Mouse (Mus musculus): ENCODE data around the gene Kif3b. TPM values are rescaled to one million over a fixed set of nuclear protein-coding genes. Genes with fewer than 3 reads are reported as not detected.
A peak's percentile ranks its signal among the peaks of the same experiment; 100 is the strongest.
"Not testable (repeated sequence)": the region's sequence is repeated elsewhere in the genome, so short reads cannot be mapped to it uniquely, and the experiment has no call there.

Gene Kif3b
- polyA plus RNA-seq, 1 experiment from 2014 or later = 7.0 TPM

- not testable (repeated sequence) for H3K9me3 ChIP-seq; ATAC-seq (ENCODE audit: insufficient number of reproducible peaks, insufficient read depth, low FRiP score, low TSS enrichment, low read depth); H3K27ac ChIP-seq; H3K4me1 ChIP-seq (replicated peaks); H3K9ac ChIP-seq (replicated peaks); H3K4me3 ChIP-seq (replicated peaks); H3K4me2 ChIP-seq; H3K36me3 ChIP-seq; H3K27me3 ChIP-seq
- WGBS = 85% methylated on average over 6 of the region's 6 CpGs
Observed at GRCm38 (mm10) chr2:153274200-153274918, 16.9 kb upstream of the Kif3b start.

- Histone ChIP-seq H3K27me3 (no peaks in the 10 kb centered on the region), H3K27ac (no peak overlapping the region), H3K4me2 (no peak overlapping the region), H3K4me1 (replicated peaks) (peaks cover 3% of the 10 kb centered on the region), H3K9ac (replicated peaks) (no peak overlapping the region), H3K4me3 (replicated peaks) (no peak overlapping the region), H3K9me3 (no peaks in the 10 kb centered on the region), H3K36me3 (no peaks in the 10 kb centered on the region)
- no peak for ATAC-seq (ENCODE audit: insufficient number of reproducible peaks, insufficient read depth, low FRiP score, low TSS enrichment, low read depth)
- 82% methylated on average over 6 of the region's 6 CpGs for WGBS
Observed at GRCm38 (mm10) chr2:153274919-153275247, 16.3 kb upstream of the Kif3b start.

- H3K27ac ChIP-seq; H3K36me3 ChIP-seq; H3K4me1 ChIP-seq (replicated peaks); H3K9ac ChIP-seq (replicated peaks); H3K4me2 ChIP-seq; ATAC-seq (ENCODE audit: insufficient number of reproducible peaks, insufficient read depth, low FRiP score, low TSS enrichment, low read depth); H3K27me3 ChIP-seq; H3K4me3 ChIP-seq (replicated peaks); H3K9me3 ChIP-seq: not testable (repeated sequence)
- WGBS = 87% methylated on average over 3 of the region's 3 CpGs
Observed at GRCm38 (mm10) chr2:153275577-153275976, 15.6 kb upstream of the Kif3b start.

GRCm38 (mm10) chr2:153276440-153276839 lies 14.8 kb upstream of the Kif3b start:
- H3K9me3 ChIP-seq = no peaks in the 10 kb centered on the region
- H3K4me1 ChIP-seq (replicated peaks) = no peaks in the 10 kb centered on the region
- no peak for ATAC-seq (ENCODE audit: insufficient number of reproducible peaks, insufficient read depth, low FRiP score, low TSS enrichment, low read depth)
- no peak overlapping the region for H3K9ac ChIP-seq (replicated peaks)
- H3K4me3 ChIP-seq (replicated peaks) = no peak overlapping the region
- WGBS = 93% methylated on average over 8 of the region's 8 CpGs
- H3K36me3 ChIP-seq = no peaks in the 10 kb centered on the region
- no peak overlapping the region for H3K27ac ChIP-seq
- no peak overlapping the region for H3K4me2 ChIP-seq
- no peaks in the 10 kb centered on the region for H3K27me3 ChIP-seq

GRCm38 (mm10) chr2:153276846-153277245 lies 14.4 kb upstream of the Kif3b start:
- ATAC-seq (ENCODE audit: insufficient number of reproducible peaks, insufficient read depth, low FRiP score, low TSS enrichment, low read depth); H3K4me1 ChIP-seq (replicated peaks); H3K27me3 ChIP-seq; H3K36me3 ChIP-seq; H3K9me3 ChIP-seq; H3K9ac ChIP-seq (replicated peaks); H3K4me2 ChIP-seq; H3K27ac ChIP-seq; H3K4me3 ChIP-seq (replicated peaks): not testable (repeated sequence)
- WGBS = 88% methylated on average over 5 of the region's 5 CpGs

- no peak overlapping the region for H3K4me3 ChIP-seq (replicated peaks)
- H3K9ac ChIP-seq (replicated peaks) = no peak overlapping the region
- no peaks in the 10 kb centered on the region for H3K9me3 ChIP-seq
- H3K36me3 ChIP-seq = no peaks in the 10 kb centered on the region
- no peak for ATAC-seq (ENCODE audit: insufficient number of reproducible peaks, insufficient read depth, low FRiP score, low TSS enrichment, low read depth)
- no peaks in the 10 kb centered on the region for H3K4me1 ChIP-seq (replicated peaks)
- no peak overlapping the region for H3K4me2 ChIP-seq
- no peaks in the 10 kb centered on the region for H3K27me3 ChIP-seq
- no peak overlapping the region for H3K27ac ChIP-seq
- WGBS = 91% methylated on average over 5 of the region's 5 CpGs
Observed at GRCm38 (mm10) chr2:153278357-153278756, 12.9 kb upstream of the Kif3b start.

- no peak overlapping the region for H3K9ac ChIP-seq (replicated peaks)
- ATAC-seq (ENCODE audit: insufficient number of reproducible peaks, insufficient read depth, low FRiP score, low TSS enrichment, low read depth) = no peak
- H3K27me3 ChIP-seq = no peaks in the 10 kb centered on the region
- H3K4me2 ChIP-seq = no peak overlapping the region
- H3K9me3 ChIP-seq = no peaks in the 10 kb centered on the region
- no peak overlapping the region for H3K27ac ChIP-seq
- no peaks in the 10 kb centered on the region for H3K36me3 ChIP-seq
- peaks cover 4% of the 10 kb centered on the region for H3K4me1 ChIP-seq (replicated peaks)
- WGBS = 87% methylated on average over 6 of the region's 6 CpGs
- H3K4me3 ChIP-seq (replicated peaks) = no peak overlapping the region
Observed at GRCm38 (mm10) chr2:153283919-153284318, 7.3 kb upstream of the Kif3b start.

GRCm38 (mm10) chr2:153286524-153286923 lies 4.7 kb upstream of the Kif3b start:
- Histone ChIP-seq H3K9me3 (no peaks in the 10 kb centered on the region), H3K36me3 (no peaks in the 10 kb centered on the region), H3K4me1 (replicated peaks) (peaks cover 8% of the 10 kb centered on the region), H3K4me2 (no peak overlapping the region), H3K27me3 (no peaks in the 10 kb centered on the region), H3K9ac (replicated peaks) (no peak overlapping the region), H3K4me3 (replicated peaks) (no peak overlapping the region), H3K27ac (no peak overlapping the region)
- 88% methylated on average over 4 of the region's 4 CpGs for WGBS
- ATAC-seq (ENCODE audit: insufficient number of reproducible peaks, insufficient read depth, low FRiP score, low TSS enrichment, low read depth) = no peak

- H3K9me3 ChIP-seq = no peaks in the 10 kb centered on the region
- no peaks in the 10 kb centered on the region for H3K27me3 ChIP-seq
- peaks cover 19% of the 10 kb centered on the region for H3K4me1 ChIP-seq (replicated peaks)
- H3K9ac ChIP-seq (replicated peaks) = no peak overlapping the region
- no peak overlapping the region for H3K4me2 ChIP-seq
- H3K36me3 ChIP-seq = no peaks in the 10 kb centered on the region
- H3K27ac ChIP-seq = no peak overlapping the region
- 35% methylated on average over 6 of the region's 6 CpGs for WGBS
- ATAC-seq (ENCODE audit: insufficient number of reproducible peaks, insufficient read depth, low FRiP score, low TSS enrichment, low read depth) = no peak
- no peak overlapping the region for H3K4me3 ChIP-seq (replicated peaks)
Observed at GRCm38 (mm10) chr2:153287835-153288234, 3.4 kb upstream of the Kif3b start.

GRCm38 (mm10) chr2:153292305-153292861 lies 1.2 kb downstream of the Kif3b start:
- peak overlapping the region; percentile 92; the same call in 1 of the 2 replicates for H3K9ac ChIP-seq (replicated peaks)
- ATAC-seq (ENCODE audit: insufficient number of reproducible peaks, insufficient read depth, low FRiP score, low TSS enrichment, low read depth) = no peak

GRCm38 (mm10) chr2:153295196-153295595 lies 4.0 kb downstream of the Kif3b start:
- Histone ChIP-seq H3K27me3 (no peaks in the 10 kb centered on the region), H3K9me3 (no peaks in the 10 kb centered on the region), H3K4me3 (replicated peaks) (no peak overlapping the region), H3K4me1 (replicated peaks) (peaks cover 15% of the 10 kb centered on the region), H3K4me2 (no peak overlapping the region), H3K27ac (no peak overlapping the region), H3K36me3 (0 out of 2 replicates have a peak, but pooled peaks cover 7% of the 10 kb centered on the region), H3K9ac (replicated peaks) (no peak overlapping the region)
- ATAC-seq (ENCODE audit: insufficient number of reproducible peaks, insufficient read depth, low FRiP score, low TSS enrichment, low read depth) = no peak
- 81% methylated on average over 4 of the region's 4 CpGs for WGBS

More at GRCm38 (mm10) chr2:153292305-153292861, 1.2 kb downstream of the Kif3b start:
- Histone ChIP-seq H3K4me3 (replicated peaks) (peak overlapping the region; percentile 96), H3K27me3 (no peaks in the 10 kb centered on the region), H3K9me3 (no peaks in the 10 kb centered on the region), H3K4me2 (peak overlapping the region; percentile 91), H3K27ac (no peak overlapping the region), H3K36me3 (0 out of 2 replicates have a peak, but pooled peaks cover 7% of the 10 kb centered on the region), H3K4me1 (replicated peaks) (peaks cover 19% of the 10 kb centered on the region)
- 47% methylated on average over 7 of the region's 7 CpGs for WGBS

GRCm38 (mm10) chr2:153297771-153298170 lies 6.6 kb downstream of the Kif3b start:
- 76% methylated on average over 4 of the region's 4 CpGs for WGBS
- H3K4me1 ChIP-seq (replicated peaks) = no peaks in the 10 kb centered on the region; the same call in 1 of the 2 replicates
- H3K36me3 ChIP-seq = 0 out of 2 replicates have a peak, but pooled peaks cover 7% of the 10 kb centered on the region
- H3K4me3 ChIP-seq (replicated peaks) = no peak overlapping the region
- H3K9me3 ChIP-seq = no peaks in the 10 kb centered on the region
- no peak for ATAC-seq (ENCODE audit: insufficient number of reproducible peaks, insufficient read depth, low FRiP score, low TSS enrichment, low read depth)
- H3K9ac ChIP-seq (replicated peaks) = no peak overlapping the region
- no peak overlapping the region for H3K27ac ChIP-seq
- H3K27me3 ChIP-seq = no peaks in the 10 kb centered on the region
- H3K4me2 ChIP-seq = no peak overlapping the region

Data from limb, embryonic 12.5 days (tissue).